Mouse (Mus musculus): ENCODE results near the gene Grap2. TPM values are rescaled to one million over a fixed set of nuclear protein-coding genes. Genes with fewer than 3 reads are reported as not detected.

Grap2 gene
- polyA plus RNA-seq, 1 experiment from 2014 or later: 1.1 TPM

DNA sequence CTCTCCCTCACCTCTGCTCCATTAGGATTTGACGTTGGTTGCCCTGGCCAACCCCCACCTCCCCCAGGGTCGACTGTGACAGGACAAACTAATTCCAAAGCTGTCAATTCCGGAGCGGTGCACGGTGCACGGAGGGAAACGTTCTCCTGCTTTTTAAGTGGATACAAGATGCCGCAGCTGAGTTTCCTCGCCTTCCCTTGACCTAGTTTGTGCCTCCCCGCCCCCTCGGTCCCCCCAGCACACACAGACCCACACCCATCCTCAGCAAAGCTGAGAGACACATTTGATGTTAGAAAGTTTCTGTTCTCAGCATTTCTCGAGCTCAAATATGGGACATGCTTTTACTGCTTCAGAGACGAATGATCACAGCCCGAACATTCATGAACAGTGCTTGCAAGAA, 58.3 kb downstream of the Grap2 start:
- 45% methylated on average over 14 of the region's 14 CpGs for WGBS
- H3K9me3 ChIP-seq: no peaks in the 10 kb centered on the region
- no peaks in the 10 kb centered on the region for H3K27me3 ChIP-seq
- ATAC-seq (ENCODE audit: insufficient number of reproducible peaks, low FRiP score, low TSS enrichment, low read depth): no peak
- no peak overlapping the region for H3K4me2 ChIP-seq
- H3K4me1 ChIP-seq: 0 out of 2 replicates have a peak, but pooled peaks cover 7% of the 10 kb centered on the region
- H3K4me3 ChIP-seq: no peak overlapping the region
- no peak overlapping the region for H3K27ac ChIP-seq
- H3K9ac ChIP-seq: no peak overlapping the region
- no peaks in the 10 kb centered on the region for H3K36me3 ChIP-seq

DNA sequence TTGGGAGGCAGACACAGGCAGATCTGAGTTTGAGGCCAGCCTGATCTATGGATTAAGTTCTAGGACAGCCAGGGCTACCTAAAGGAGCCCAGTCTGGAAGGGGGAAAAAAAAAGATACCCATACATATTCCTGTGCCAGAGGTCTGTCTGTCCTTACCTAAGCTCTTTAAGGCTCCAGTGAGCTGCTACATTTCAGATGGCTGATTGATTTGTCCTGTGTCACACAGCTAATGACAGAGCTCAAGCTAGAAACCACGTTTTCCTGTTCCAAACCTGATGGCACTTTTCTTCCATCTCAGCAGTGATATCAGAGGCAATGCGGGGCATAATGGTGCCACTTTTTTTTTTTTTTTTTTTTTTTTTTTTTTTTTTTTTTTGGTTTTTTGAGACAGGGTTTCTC, 58.9 kb downstream of the Grap2 start:
- H3K27me3 ChIP-seq: no peaks in the 10 kb centered on the region
- H3K4me2 ChIP-seq: no peak overlapping the region
- 0 out of 2 replicates have a peak, but pooled peaks cover 7% of the 10 kb centered on the region for H3K4me1 ChIP-seq
- H3K4me3 ChIP-seq: no peak overlapping the region
- ATAC-seq (ENCODE audit: insufficient number of reproducible peaks, low FRiP score, low TSS enrichment, low read depth): no peak
- WGBS: 78% methylated on average over 2 of the region's 2 CpGs
- no peaks in the 10 kb centered on the region for H3K36me3 ChIP-seq
- H3K9me3 ChIP-seq: no peaks in the 10 kb centered on the region
- H3K27ac ChIP-seq: no peak overlapping the region
- H3K9ac ChIP-seq: no peak overlapping the region

DNA sequence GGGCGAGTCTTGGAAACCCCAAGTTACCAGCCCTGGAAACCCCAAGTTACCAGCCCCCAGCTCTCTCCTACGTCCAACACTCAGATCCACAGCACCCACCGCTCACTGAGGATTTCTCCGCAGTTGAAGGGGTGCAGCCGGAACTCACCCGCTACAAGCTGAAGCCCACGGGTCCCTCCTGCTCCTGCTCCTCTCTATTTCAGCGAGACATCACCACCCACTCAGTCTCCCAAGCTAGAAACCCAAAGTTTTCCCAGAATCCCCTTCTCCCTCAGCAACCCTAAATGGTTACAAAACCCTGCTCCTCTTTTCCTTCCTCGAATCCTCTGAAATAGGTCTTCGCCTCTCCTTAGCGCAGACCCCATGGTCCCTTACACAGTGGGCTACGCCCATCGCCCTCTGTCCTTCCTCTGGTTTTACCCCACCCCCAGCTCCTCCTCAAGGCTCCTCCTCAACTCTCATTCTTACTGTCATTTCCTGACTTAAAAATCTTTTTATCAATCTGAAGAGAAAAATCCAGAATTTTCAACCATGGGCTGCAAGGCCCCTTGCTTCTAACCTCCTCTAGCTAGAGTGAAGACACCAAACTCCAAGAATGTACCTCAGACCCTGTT, 60.0 kb downstream of the Grap2 start:
- Histone ChIP-seq H3K9ac (no peak overlapping the region), H3K4me3 (no peak overlapping the region), H3K9me3 (no peaks in the 10 kb centered on the region), H3K36me3 (no peaks in the 10 kb centered on the region), H3K27me3 (no peaks in the 10 kb centered on the region), H3K4me2 (no peak overlapping the region), H3K27ac (no peak overlapping the region), H3K4me1 (0 out of 2 replicates have a peak, but pooled peaks cover 7% of the 10 kb centered on the region)
- no peak for ATAC-seq (ENCODE audit: insufficient number of reproducible peaks, low FRiP score, low TSS enrichment, low read depth)
- 84% methylated on average over 13 of the region's 13 CpGs for WGBS

DNA sequence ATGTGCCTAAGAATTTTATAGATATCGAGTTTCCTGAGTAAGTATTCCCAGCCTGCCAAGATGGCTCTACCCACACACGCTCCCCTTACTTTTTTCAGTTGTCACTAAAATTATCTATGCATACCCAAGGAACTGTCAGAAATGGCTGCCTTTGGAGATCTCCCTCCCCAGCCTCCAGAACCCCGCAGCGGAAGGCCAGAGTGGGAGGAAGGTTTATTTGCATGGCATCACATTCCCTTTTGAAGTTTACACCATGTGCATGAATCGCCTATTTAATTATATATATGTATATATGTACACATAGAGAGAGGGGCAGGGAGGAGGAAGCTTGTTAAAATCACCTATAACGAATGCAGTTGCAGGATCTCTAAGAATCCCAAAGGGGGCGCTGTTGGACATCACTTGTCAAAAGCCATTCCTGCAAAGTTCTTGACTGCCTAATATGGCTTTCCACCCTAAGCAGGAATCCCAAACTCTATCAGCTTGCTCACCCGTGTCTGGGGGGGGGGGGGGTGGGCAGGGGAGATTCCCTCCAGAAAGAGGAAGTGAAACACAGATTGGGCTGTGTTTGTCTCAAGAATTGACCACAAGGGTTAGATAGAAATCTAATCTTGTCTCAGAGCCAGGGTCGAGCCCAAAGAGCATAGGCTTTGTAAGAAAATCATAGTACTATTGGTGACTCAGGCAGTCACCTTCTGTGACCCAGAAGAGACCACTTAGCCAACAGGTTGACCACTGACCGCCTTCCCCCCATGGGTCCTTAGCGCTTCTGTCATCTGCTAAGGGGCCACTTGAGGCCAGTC, 62.2 kb downstream of the Grap2 start:
- Histone ChIP-seq H3K9ac (no peak overlapping the region), H3K4me3 (no peak overlapping the region), H3K4me1 (0 out of 2 replicates have a peak, but pooled peaks cover 7% of the 10 kb centered on the region), H3K9me3 (no peaks in the 10 kb centered on the region), H3K27me3 (no peaks in the 10 kb centered on the region), H3K27ac (no peak overlapping the region), H3K36me3 (no peaks in the 10 kb centered on the region), H3K4me2 (no peak overlapping the region)
- ATAC-seq (ENCODE audit: insufficient number of reproducible peaks, low FRiP score, low TSS enrichment, low read depth): no peak
- WGBS: 54% methylated on average over 11 of the region's 11 CpGs

DNA sequence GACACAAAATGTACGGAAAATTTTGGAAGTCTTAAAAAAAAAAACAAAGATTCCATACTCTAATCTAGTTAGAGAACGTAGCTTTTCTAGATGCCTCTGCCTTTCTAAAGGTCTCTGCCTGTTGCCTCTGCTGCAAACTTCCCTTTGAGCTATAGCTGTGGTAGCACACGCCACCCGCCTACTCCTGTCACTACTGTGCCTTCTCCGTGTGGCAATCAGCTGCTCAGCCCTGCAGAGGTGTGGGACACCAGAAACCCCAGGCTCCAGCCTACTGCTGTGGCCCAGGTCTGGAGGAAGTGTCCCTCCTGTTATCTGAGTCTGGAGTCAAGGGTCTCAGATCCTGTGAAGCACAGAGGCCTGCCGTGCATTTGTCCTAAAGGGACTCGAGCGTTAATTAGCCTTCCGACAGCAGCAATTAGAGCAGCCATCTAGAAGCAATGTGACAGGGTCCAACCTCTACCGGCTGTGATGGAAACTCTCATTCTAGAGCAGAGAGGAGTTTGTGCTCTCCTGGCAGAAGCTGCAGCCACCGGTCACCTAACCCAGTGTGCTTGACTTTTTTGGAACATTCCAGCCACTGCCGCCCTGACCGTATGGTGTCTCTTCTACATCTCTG, 64.5 kb downstream of the Grap2 start:
- Histone ChIP-seq H3K4me2 (no peak overlapping the region), H3K36me3 (no peaks in the 10 kb centered on the region), H3K9ac (no peak overlapping the region), H3K27ac (no peak overlapping the region), H3K4me1 (0 out of 2 replicates have a peak, but pooled peaks cover 2% of the 10 kb centered on the region), H3K9me3 (no peaks in the 10 kb centered on the region), H3K27me3 (no peaks in the 10 kb centered on the region), H3K4me3 (no peak overlapping the region)
- 43% methylated on average over 13 of the region's 13 CpGs for WGBS
- no peak for ATAC-seq (ENCODE audit: insufficient number of reproducible peaks, low FRiP score, low TSS enrichment, low read depth)

DNA sequence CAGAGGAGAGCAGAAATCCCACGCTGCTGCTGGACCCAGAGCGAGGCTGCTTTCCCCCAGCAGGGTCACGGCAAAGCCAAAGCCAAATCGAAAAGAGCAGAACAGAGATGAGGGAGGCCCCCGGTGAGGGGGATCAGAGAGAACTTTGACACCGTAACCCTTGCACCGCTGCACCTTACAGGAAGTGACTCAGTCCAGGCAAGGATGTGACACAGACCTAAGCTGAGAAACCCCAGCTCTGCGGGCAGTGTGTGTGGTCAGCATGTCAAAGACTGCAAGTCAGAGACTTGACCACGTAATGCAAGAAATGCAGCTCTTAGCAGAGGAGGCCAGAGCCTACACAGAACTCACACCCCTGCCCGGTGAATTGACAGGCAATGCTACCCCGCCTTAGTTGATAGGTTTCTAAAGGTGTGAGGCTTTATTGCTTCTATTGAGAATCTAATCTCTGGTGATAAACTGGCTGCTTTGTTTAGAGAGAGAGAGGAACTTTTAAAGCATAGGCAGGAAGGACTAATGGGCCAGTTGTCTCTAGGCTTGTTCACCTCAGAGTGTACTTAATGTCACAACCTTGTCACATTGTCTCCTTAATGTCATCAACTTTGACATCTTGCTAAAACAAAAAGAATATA, 66.8 kb downstream of the Grap2 start:
- H3K4me1 ChIP-seq: 0 out of 2 replicates have a peak, but pooled peaks cover under 1% of the 10 kb centered on the region
- H3K9me3 ChIP-seq: no peaks in the 10 kb centered on the region
- no peaks in the 10 kb centered on the region for H3K27me3 ChIP-seq
- H3K27ac ChIP-seq: no peak overlapping the region
- ATAC-seq (ENCODE audit: insufficient number of reproducible peaks, low FRiP score, low TSS enrichment, low read depth): no peak
- no peaks in the 10 kb centered on the region for H3K36me3 ChIP-seq
- H3K4me3 ChIP-seq: no peak overlapping the region
- WGBS: 41% methylated on average over 11 of the region's 11 CpGs
- H3K9ac ChIP-seq: no peak overlapping the region
- H3K4me2 ChIP-seq: no peak overlapping the region

DNA sequence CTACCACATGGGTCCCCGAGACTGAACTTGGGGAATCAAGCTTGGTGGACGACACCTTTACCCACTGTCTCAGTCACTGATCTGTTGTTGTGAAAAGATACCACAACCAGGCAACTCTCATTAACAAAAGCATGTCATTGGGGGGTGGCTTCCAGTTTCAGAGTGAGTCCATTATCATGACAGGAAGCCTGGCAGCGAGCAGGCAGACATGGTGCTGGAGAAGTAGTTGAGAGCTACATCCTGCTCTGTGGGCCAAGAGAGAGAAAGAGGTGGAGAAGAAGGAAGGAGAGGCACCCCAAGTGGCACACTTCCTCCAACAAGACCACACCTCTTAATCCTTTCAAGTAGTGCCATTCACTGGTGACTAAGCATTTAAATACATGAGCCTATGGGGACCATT, 67.5 kb downstream of the Grap2 start:
- no peak overlapping the region for H3K9ac ChIP-seq
- H3K4me3 ChIP-seq: no peak overlapping the region
- no peaks in the 10 kb centered on the region for H3K4me1 ChIP-seq
- H3K36me3 ChIP-seq: no peaks in the 10 kb centered on the region
- H3K4me2 ChIP-seq: no peak overlapping the region
- H3K9me3 ChIP-seq: no peaks in the 10 kb centered on the region
- no peak overlapping the region for H3K27ac ChIP-seq
- no peak for ATAC-seq (ENCODE audit: insufficient number of reproducible peaks, low FRiP score, low TSS enrichment, low read depth)
- 81% methylated on average over 3 of the region's 3 CpGs for WGBS
- H3K27me3 ChIP-seq: no peaks in the 10 kb centered on the region

DNA sequence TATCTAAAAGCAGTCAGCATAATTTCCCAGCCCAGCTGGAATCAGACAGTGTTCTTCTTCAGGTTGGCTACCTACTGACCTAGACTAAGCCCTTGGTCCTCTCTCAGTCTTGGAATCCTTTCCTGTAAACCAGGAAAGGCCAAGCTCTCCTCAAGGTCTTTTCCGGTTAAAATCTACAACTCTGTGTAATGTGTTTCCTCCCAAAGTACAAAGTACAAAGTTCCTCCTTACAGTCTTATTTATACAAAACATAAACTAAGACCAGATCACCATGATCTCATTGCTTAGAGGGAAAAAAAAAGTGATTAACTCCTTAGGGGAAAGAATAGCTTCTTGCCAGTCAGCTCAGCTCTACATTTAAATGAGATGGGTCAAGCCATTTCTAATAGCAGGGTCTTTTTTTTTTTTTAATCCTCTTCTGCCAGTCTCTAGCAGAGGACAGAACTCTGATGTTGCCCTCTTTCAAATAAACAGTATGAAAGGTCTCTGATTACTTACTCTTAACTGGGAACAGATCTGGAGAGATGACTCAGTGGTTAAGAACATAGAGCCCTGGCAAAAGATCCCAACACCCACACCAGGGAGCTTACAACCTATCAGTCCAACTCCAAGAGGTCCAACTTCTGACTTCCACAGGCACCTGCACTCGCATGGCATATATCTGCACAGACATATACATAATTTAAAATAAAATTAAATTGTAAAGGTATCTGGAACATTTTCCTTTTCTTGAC, 69.5 kb downstream of the Grap2 start:
- no peaks in the 10 kb centered on the region for H3K4me1 ChIP-seq
- no peak overlapping the region for H3K27ac ChIP-seq
- no peak overlapping the region for H3K4me3 ChIP-seq
- no peaks in the 10 kb centered on the region for H3K27me3 ChIP-seq
- no peaks in the 10 kb centered on the region for H3K36me3 ChIP-seq
- no peaks in the 10 kb centered on the region for H3K9me3 ChIP-seq
- no peak for ATAC-seq (ENCODE audit: insufficient number of reproducible peaks, low FRiP score, low TSS enrichment, low read depth)
- WGBS: 78% methylated on average over 2 of the region's 2 CpGs
- no peak overlapping the region for H3K4me2 ChIP-seq
- no peak overlapping the region for H3K9ac ChIP-seq

DNA sequence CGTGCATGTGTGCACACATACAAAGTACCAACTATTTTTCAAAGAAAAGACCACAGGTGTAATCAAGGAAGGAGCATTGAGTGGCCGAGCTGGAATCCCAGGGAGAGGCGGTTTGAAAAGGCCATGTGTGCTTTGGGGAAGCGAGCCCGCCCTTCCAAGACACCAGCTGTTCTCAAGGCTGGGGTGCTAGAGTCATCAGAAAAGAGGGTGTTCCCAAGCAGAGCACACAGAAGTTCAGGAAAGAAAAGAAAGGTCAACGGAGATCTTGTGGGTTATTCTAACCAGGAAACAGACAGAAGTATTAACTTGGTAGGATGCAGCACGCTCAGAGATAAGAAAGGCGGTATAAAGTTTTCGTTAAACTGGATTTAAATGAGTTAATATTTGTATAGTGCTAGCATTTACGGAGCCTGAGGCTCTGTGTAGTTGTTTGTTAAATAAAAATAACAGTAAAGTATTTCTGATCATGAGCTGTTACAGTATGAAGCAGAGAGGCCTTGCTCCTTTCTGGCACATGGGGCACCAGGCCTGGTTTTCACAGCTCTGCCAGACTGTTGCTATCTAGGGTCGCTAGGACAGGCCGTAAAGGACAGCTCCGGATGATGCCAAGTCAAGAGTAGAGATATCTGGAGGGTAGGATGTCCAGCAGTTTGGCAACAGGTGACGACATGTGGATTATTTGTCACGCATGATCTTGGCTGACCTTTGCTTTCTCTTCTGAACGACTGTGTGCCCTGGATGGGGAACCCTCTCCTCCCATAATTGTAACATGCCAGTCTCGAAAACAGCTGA, 72.8 kb downstream of the Grap2 start:
- H3K9ac ChIP-seq: no peak overlapping the region
- H3K9me3 ChIP-seq: no peaks in the 10 kb centered on the region
- H3K36me3 ChIP-seq: no peaks in the 10 kb centered on the region
- no peak for ATAC-seq (ENCODE audit: insufficient number of reproducible peaks, low FRiP score, low TSS enrichment, low read depth)
- no peaks in the 10 kb centered on the region for H3K27me3 ChIP-seq
- no peak overlapping the region for H3K4me2 ChIP-seq
- no peak overlapping the region for H3K27ac ChIP-seq
- H3K4me1 ChIP-seq: peaks cover 10% of the 10 kb centered on the region; the same call in 1 of the 2 replicates
- 81% methylated on average over 17 of the region's 17 CpGs for WGBS
- H3K4me3 ChIP-seq: no peak overlapping the region

DNA sequence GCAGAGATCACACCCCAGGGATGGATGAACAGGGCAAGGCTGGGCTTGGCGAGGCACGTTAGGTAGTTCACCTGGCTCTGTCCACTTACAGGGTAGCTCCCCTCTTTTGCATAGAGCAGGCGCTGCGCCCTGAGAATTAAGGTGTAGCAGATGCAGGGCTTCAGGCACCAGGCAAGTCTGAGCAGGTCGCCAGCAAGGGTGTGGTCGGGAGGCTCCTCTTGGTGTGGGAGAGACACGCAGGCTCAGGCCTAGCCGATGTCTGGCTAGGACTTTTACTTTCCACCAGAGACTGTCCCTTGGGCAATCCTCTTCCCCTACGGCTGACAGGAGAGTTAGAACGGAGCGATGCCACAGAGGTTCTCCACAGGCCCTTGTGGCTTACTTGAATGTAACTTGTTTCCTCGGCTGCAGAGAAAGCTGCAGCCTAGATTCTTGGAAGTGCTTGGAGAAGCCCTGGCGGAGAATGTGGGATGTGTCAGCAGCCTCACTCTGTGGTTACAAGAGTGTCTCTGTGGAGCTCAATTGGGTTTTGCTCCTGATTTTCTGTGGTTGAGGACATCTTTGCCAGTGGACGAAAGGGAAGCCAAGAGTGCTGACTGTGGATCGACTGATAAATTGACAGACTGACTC, 76.7 kb downstream of the Grap2 start:
- Histone ChIP-seq H3K4me3 (no peak overlapping the region), H3K9ac (no peak overlapping the region), H3K27ac (peak overlapping the region; percentile 57), H3K9me3 (no peaks in the 10 kb centered on the region), H3K4me2 (no peak overlapping the region), H3K27me3 (no peaks in the 10 kb centered on the region), H3K36me3 (no peaks in the 10 kb centered on the region), H3K4me1 (peaks cover 10% of the 10 kb centered on the region; the same call in 1 of the 2 replicates)
- 52% methylated on average over 15 of the region's 15 CpGs for WGBS
- 0 out of 2 replicates have a peak, but pooled peaks have one; percentile 52 for ATAC-seq (ENCODE audit: insufficient number of reproducible peaks, low FRiP score, low TSS enrichment, low read depth)

Measured in limb, embryonic 15.5 days (tissue).